Mouse (Mus musculus): ENCODE results near the gene Ttc25.
"Not testable (repeated sequence)": the region's sequence is repeated elsewhere in the genome, so short reads cannot be mapped to it uniquely, and the experiment has no call there.

GRCm38 (mm10) chr11:100534821-100535220 is 10.6 kb upstream of the Ttc25 start:
- not testable (repeated sequence) for TF ChIP-seq CTCF (IDR thresholded peaks at IDR 0.05; ENCODE audit: low read depth); EP300 (optimal IDR thresholded peaks at IDR 0.05)

Measured in stomach, postnatal 0 days (tissue).